Mouse (Mus musculus) 3134 (cell line): Measurements from ENCODE around the gene Gm20605.

Experiments used
- DNase-seq: peaks from one replicate; pipeline ENCODE4 v3.0.0-alpha.2; 2011; ENCODE audit warnings: low spot score; ENCODE audit not compliant: insufficient read length; ENCODE audit errors: extremely low read depth

Gene Gm20605

DNA sequence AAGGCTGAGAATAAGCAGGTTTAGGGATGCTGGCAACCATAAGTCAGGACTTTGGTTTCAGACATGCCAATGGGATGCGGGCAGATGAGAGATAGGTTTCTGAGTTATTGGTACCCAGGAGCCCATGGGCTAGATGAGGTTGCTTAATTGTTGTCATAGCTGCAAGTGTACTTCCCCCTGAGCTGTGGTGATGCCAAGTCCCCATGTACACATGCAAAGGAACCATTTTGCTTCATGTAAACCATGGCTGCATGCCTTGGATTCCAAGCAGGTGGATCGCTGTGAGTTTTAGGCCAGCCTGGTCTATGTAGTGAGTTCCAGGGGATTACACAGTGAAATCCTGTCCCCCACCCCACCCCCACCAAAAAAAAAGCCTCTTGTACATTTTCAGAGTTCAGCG is 56.7 kb downstream of the Gm20605 start:
- DNase-seq, result no peak

DNA sequence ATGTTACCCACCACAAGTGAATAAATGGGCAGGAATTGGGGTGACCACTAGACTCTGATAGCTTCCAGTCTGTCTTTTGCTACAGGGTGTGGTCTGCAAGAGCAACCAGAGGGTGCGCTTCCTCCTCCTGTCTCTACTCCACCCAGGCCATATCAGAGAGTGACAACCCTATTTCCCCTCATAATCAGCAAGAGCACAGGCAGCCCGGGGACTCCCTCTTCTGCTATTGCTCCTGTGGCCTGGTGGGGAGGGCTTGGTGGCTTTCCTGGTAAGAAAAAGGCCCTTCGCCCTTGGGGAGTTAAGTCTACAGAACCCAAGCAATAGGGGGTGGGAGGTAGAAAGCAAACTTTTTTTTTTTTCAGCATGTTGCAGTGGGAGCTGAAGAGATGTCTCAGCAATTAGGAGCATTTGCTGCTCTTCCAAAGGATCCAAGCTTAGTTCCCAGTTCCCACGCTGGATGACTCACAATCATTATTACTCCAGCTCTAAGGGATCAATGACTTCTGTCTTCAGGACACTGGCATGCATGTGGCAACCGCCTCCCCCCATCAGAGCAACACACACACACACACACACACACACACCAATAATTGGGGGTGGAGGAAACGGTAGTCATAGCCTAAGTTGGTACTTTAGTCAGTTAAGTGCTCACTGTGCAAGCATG is 57.3 kb downstream of the Gm20605 start:
- no peak for DNase-seq

DNA sequence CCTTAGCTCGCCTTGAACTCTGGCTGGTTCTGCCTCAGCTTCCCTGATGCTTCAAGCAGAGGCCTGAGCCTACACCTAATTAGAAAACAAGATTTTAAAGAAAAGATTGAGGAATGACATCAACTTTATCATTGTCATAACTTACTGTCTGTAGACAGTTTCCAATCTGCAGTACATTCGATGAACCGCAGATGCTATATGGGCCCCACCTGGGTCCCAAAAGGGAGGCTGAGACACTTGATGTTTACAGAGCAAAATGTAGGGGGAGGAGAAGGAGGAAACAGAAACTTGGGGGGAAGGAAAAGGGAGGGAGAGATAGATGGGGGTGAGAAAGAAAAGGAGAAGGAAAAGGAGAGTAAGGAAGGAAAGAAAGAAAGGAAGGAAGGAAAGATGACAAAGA is 61.0 kb downstream of the Gm20605 start:
- no peak for DNase-seq

DNA sequence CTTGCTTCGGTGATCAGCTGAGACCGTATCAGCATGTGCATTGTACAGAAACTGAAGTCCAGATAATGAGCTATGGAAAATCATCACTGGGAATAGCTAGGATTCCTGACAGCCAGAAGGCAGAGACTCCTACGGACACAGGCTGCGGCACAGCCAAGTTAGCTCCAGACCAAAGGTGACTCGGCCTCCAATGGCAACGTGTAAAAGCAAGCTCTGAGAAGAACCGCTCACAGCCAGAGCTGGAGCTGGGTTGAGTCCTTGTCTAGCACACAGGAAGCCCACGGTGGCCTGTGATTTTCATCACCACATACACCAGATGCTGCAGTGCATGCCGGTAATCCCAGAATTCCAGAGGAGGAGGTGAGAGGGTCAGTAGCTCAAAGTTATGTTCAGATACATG is 61.6 kb downstream of the Gm20605 start:
- no peak for DNase-seq

DNA sequence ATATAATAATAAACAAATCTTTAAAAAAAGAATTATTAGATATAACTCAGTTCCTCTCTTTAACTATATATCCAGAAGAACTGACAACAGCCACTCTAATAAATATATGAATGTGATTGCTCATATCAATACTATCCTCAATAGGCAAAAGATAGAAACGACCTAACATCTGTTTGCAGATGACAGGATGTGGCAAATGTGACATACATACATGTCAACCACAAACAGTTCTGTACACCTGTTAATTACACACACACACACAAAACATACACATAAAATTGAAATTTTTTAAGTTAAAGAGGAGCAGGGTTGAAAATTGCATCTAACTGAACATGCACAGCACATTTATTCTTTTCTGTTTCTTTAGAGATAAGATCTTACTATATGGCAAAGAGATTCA is 62.9 kb downstream of the Gm20605 start:
- DNase-seq, result no peak
